Comparison of ENCODE assay signal across 13 mouse cellular contexts in genomic region chr13:47413261-47413660, GRCm38 (mm10).
A peak's percentile ranks its signal among the peaks of the same experiment; 100 is the strongest.
DNase-seq lines count a peak whose midpoint lies in the region; ATAC-seq lines count a peak whose summit lies in the region.
"Had no signal": no experiment of that assay in that cellular context is flagged by ENCODE, and none has a peak within 500 bp of the region (broad histone marks: within the 10 kb centered on the region; RNA-seq: fewer than 3 reads in every experiment).

No protein-coding gene starts in this region.

- peak; percentile 89 for ATAC-seq in frontal cortex, adult (ENCODE audit: low TSS enrichment)
- ATAC-seq: intestine, embryonic 15.5 days; midbrain, embryonic 13.5 days had no signal

- no peak for DNase-seq in frontal cortex, postnatal 25 days (ENCODE audit: low spot score in 2 of 2)
- peak; percentile 53 to 58 for DNase-seq in frontal cortex, adult 2 months (ENCODE audit: extremely low spot score in 1 of 2, low spot score in 1 of 2)
- peak; percentile 11 to 74 for DNase-seq in layer of hippocampus, postnatal 14 days (ENCODE audit: low spot score in 2 of 2)
- DNase-seq in right cerebral cortex, postnatal 36 days (ENCODE audit: low spot score in 2 of 2), result peak; percentile 8 to 30
- no peak for DNase-seq in adrenal gland, postnatal 25 days
- DNase-seq in urinary bladder, postnatal 4 days (ENCODE audit: low spot score in 2 of 2), result no peak
- DNase-seq: cerebellum, adult 9-10 months; gastrocnemius, adult 2 months; heart, adult 2 months; lung, adult 2 months had no signal

Comparison
In these comparisons a context has a peak if more than half of its experiments do, and no peak if none do; other contexts are left out.
1. DNase-seq: peak in frontal cortex, adult 2 months (2 of 2), layer of hippocampus, postnatal 14 days (2 of 2) and right cerebral cortex, postnatal 36 days (2 of 2); none in frontal cortex, postnatal 25 days (0 of 2), adrenal gland, postnatal 25 days (single experiment) and urinary bladder, postnatal 4 days (0 of 2).